ENCODE assay signal across 18 mouse cellular contexts in genomic region chr11:93807205-93807604, GRCm38 (mm10).
"Had no signal": no experiment of that assay in that cellular context is flagged by ENCODE, and none has a peak within 500 bp of the region (broad histone marks: within the 10 kb centered on the region; RNA-seq: fewer than 3 reads in every experiment).

No protein-coding gene starts in this region.

- H3K9me3 ChIP-seq: liver, embryonic 15.5 days; lung, embryonic 15.5 days; midbrain, embryonic 13.5 days; midbrain, embryonic 15.5 days; neural tube, embryonic 12.5 days; stomach, embryonic 15.5 days had no signal

- H3K4me1 ChIP-seq: liver, embryonic 15.5 days; lung, embryonic 15.5 days; midbrain, embryonic 15.5 days; neural tube, embryonic 12.5 days; stomach, embryonic 15.5 days had no signal

- H3K4me2 ChIP-seq: liver, embryonic 15.5 days; lung, embryonic 15.5 days; midbrain, embryonic 11.5 days; midbrain, embryonic 13.5 days; midbrain, embryonic 15.5 days; neural tube, embryonic 12.5 days; stomach, embryonic 15.5 days had no signal

- H3K27ac ChIP-seq: liver, embryonic 15.5 days; lung, embryonic 15.5 days; macrophage; midbrain, embryonic 13.5 days; midbrain, embryonic 15.5 days; neural tube, embryonic 12.5 days; stomach, embryonic 15.5 days; stomach, postnatal 0 days had no signal

- H3K36me3 ChIP-seq: liver, embryonic 15.5 days; lung, embryonic 15.5 days; midbrain, embryonic 13.5 days; midbrain, embryonic 15.5 days; neural tube, embryonic 12.5 days; stomach, embryonic 15.5 days had no signal

- H3K9ac ChIP-seq: liver, embryonic 15.5 days; liver, postnatal 0 days; lung, embryonic 15.5 days; midbrain, embryonic 13.5 days; midbrain, embryonic 15.5 days; neural tube, embryonic 12.5 days; stomach, embryonic 15.5 days had no signal

- H3K4me3 ChIP-seq: liver, embryonic 15.5 days; lung, embryonic 15.5 days; midbrain, embryonic 13.5 days; midbrain, embryonic 15.5 days; neural tube, embryonic 12.5 days; stomach, embryonic 15.5 days had no signal

- ATAC-seq: liver, postnatal 0 days; lung, postnatal 0 days; midbrain, embryonic 13.5 days; midbrain, embryonic 15.5 days had no signal

- H3K27me3 ChIP-seq: liver, embryonic 15.5 days; lung, embryonic 15.5 days; midbrain, embryonic 13.5 days; midbrain, embryonic 15.5 days; neural tube, embryonic 12.5 days; stomach, embryonic 15.5 days had no signal

- DNase-seq: liver, postnatal 0 days; lung, adult 2 months; lung, postnatal 14 days; lung, postnatal 36 days; right cerebral cortex, postnatal 14 days; thymus, adult 18-20 months; thymus, postnatal 14 days; thymus, postnatal 36 days had no signal
